Comparison of ENCODE assay signal across 10 mouse cellular contexts in genomic region chr4:139725421-139725820, GRCm38 (mm10).
"Had no signal": no experiment of that assay in that cellular context is flagged by ENCODE, and none has a peak within 500 bp of the region (broad histone marks: within the 10 kb centered on the region; RNA-seq: fewer than 3 reads in every experiment).

No protein-coding gene starts in this region.

- H3K4me1 ChIP-seq: limb, embryonic 13.5 days; stomach, embryonic 15.5 days had no signal

- H3K27ac ChIP-seq: limb, embryonic 13.5 days; liver, embryonic 14.5 days; stomach, embryonic 15.5 days had no signal

- H3K9me3 ChIP-seq: limb, embryonic 13.5 days; stomach, embryonic 15.5 days had no signal

- H3K4me3 ChIP-seq: limb, embryonic 13.5 days; stomach, embryonic 15.5 days had no signal

- H3K36me3 ChIP-seq: limb, embryonic 13.5 days; stomach, embryonic 15.5 days had no signal

- H3K9ac ChIP-seq: limb, embryonic 13.5 days; liver, embryonic 14.5 days; stomach, embryonic 15.5 days had no signal

- DNase-seq: kidney, adult 18-20 months; kidney, postnatal 10 days; left cerebral cortex, postnatal 4 days; lung, adult 18-20 months; lung, postnatal 36 days; thymus, adult 2 months; thymus, postnatal 25 days had no signal

- H3K4me2 ChIP-seq: limb, embryonic 13.5 days; stomach, embryonic 15.5 days had no signal
